Mouse (Mus musculus): ENCODE measurements around the gene Tspan9.

GRCm38 (mm10) chr6:128000777-128001176 is 142.6 kb downstream of the Tspan9 start:
- TF ChIP-seq CHD2 (IDR thresholded peaks at IDR 0.05; ENCODE audit: low read depth, low read length) (no peak), ZC3H11A (IDR thresholded peaks at IDR 0.05; ENCODE audit: borderline replicate concordance, low read depth, low read length) (no peak), HCFC1 (IDR thresholded peaks at IDR 0.05; ENCODE audit: borderline replicate concordance, insufficient read depth, low read length) (no peak)
